Mouse (Mus musculus) cerebellum, adult 2 months (tissue): ENCODE measurements around the gene Lsamp. TPM values are rescaled to one million over a fixed set of nuclear protein-coding genes. Genes with fewer than 3 reads are reported as not detected.

Source experiments
- DNase-seq, 2 experiments: peaks; one replicate each; pipeline ENCODE4 v3.0.0; 2021
- H3K27ac ChIP-seq: fragments of 200-500 bp; 2 replicates; pipeline ENCODE4 v1.5.1; 2012; ENCODE audit warnings: low read length, control low read depth, inconsistent platforms; ENCODE audit not compliant: insufficient read depth
- H3K27me3 ChIP-seq: fragments of 200-500 bp; 2 replicates; pipeline ENCODE4 v1.6.1; 2012; ENCODE audit warnings: inconsistent platforms, mild to moderate bottlenecking, low read length, moderate library complexity; ENCODE audit not compliant: control insufficient read depth, insufficient read depth
- H3K4me1 ChIP-seq: fragments of 200-500 bp; 2 replicates; pipeline ENCODE4 v1.6.1; 2011; ENCODE audit warnings: low read length; ENCODE audit not compliant: control insufficient read depth, insufficient read depth
- H3K4me3 ChIP-seq: fragments of 200-500 bp; replicated peaks from 2 replicates; pipeline ENCODE3; 2011; ENCODE audit warnings: mild to moderate bottlenecking, low read depth, low read length, control low read depth; ENCODE audit not compliant: insufficient read depth
- CTCF ChIP-seq: fragments of 200-500 bp; IDR thresholded peaks from 2 replicates; pipeline ENCODE4 v1.5.1; 2011; ENCODE audit warnings: low read depth, mild to moderate bottlenecking, control low read depth, low read length, moderate library complexity, borderline replicate concordance; ENCODE audit not compliant: insufficient read depth
- POLR2A ChIP-seq: fragments of 200-500 bp; IDR thresholded peaks from 2 replicates; pipeline ENCODE4 v1.6.1; 2011; ENCODE audit warnings: low read length, control low read depth, borderline replicate concordance; ENCODE audit not compliant: insufficient read depth
- WGBS: fragments of 180-500 bp; shearing (Covaris S2); methylation state at CpG from one replicate; pipeline ENCODE4 v1.1.7; 2018; 5-methylcytosine and 5-hydroxymethylcytosine counted together
- polyA plus RNA-seq: library from polyadenylated mRNA; depleted of rRNA; stranded (reverse); fragments of >200 nt; gene quantifications from 2 replicates; pipeline ENCODE4 v1.2.3, GENCODE M21; 2012

The Lsamp gene
- polyA plus RNA-seq, 1 experiment: 143 TPM

DNA sequence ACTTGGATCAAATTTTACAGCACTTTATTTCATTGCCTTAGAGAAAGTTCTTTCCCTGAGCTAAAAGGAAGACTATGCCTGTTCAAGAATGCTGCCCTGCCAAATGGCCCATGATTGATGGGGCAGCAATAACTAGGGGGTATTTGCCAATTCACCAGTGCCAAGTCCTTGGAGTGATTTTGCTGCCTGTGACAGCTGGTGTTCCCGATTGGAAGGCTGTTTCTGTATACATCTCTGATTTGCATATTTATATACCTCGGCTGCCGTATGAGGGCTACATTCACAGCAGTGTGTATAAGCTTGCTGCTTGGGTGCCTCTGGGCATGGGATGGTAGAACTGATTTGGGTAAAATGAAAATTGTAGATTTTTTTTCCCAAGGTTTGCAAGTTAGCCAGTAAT lies 1919.5 kb downstream of the Lsamp start:
- Histone ChIP-seq H3K4me1 (peaks cover 19% of the 10 kb centered on the region; the same call in 1 of the 2 replicates), H3K27me3 (no peaks in the 10 kb centered on the region), H3K4me3 (no peak overlapping the region), H3K27ac (peak overlapping the region; percentile 50; the same call in 1 of the 2 replicates)
- 9% methylated on average over 3 of the region's 3 CpGs for WGBS
- no peak for TF ChIP-seq POLR2A
- no peak for TF ChIP-seq CTCF
- DNase-seq: peak; percentile 65 to 83

DNA sequence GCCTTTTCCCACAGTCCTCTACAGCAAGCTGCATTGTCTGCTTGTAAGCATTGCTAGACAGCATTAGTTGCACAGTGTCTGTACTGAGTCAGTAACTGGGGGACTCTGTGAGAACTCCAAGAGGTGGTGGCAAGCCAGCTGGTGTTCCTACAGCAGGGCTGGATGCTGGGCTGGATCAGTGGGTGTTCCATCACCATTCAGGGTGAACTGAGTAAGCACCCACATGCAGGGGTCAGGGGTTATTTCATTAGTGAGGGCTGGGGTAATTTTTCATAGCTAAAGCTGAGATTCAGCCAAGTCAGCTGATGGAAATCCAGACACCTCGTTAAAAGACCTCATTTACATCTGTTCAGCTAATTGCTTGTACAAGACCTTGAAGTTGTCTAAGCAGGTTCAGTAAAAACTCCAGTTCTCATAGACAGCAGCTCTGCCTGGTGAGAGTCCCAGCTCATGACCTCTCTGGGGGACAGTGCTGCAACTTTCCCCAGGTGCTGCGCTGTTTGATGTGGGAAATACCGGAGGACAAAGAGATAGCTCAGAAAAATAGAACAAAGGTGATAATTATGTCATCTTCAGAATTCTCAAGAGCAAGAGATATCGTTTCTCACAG lies 1928.5 kb downstream of the Lsamp start:
- TF ChIP-seq POLR2A: no peak
- no peak for TF ChIP-seq CTCF
- Histone ChIP-seq H3K4me1 (peaks cover 10% of the 10 kb centered on the region), H3K27ac (no peak overlapping the region), H3K4me3 (no peak overlapping the region), H3K27me3 (no peaks in the 10 kb centered on the region)
- 65% methylated on average over 4 of the region's 4 CpGs for WGBS
- no peak for DNase-seq

- Histone ChIP-seq H3K27me3 (no peaks in the 10 kb centered on the region), H3K4me1 (peaks cover 12% of the 10 kb centered on the region), H3K4me3 (no peak overlapping the region), H3K27ac (no peak overlapping the region)
- no peak for TF ChIP-seq CTCF
- no peak for TF ChIP-seq POLR2A
- 96% methylated on average over 4 of the region's 4 CpGs for WGBS
- no peak for DNase-seq
These were observed 1929.2 kb downstream of the Lsamp start for GRCm38 (mm10) chr16:41913346-41913745.

- no peaks in the 10 kb centered on the region for H3K27me3 ChIP-seq
- WGBS: 55% methylated on average over 3 of the region's 3 CpGs
- H3K27ac ChIP-seq: peak overlapping the region; percentile 66
- peaks cover 12% of the 10 kb centered on the region for H3K4me1 ChIP-seq
- TF ChIP-seq POLR2A (no peak), CTCF (no peak)
- H3K4me3 ChIP-seq: no peak overlapping the region
- DNase-seq: peak in 1 of 2 experiments; percentile 66
These were observed 1932.2 kb downstream of the Lsamp start for GRCm38 (mm10) chr16:41916342-41916741.

- TF ChIP-seq POLR2A: no peak
- no peak for TF ChIP-seq CTCF
- H3K27ac ChIP-seq: peak overlapping the region; percentile 86
- no peak overlapping the region for H3K4me3 ChIP-seq
- no peaks in the 10 kb centered on the region for H3K27me3 ChIP-seq
- peak in 1 of 2 experiments; percentile 53 for DNase-seq
- H3K4me1 ChIP-seq: peaks cover 12% of the 10 kb centered on the region
- WGBS: 13% methylated on average over 6 of the region's 6 CpGs
These were observed 1933.1 kb downstream of the Lsamp start for GRCm38 (mm10) chr16:41917057-41917821.

GRCm38 (mm10) chr16:41929546-41929945 lies 1945.4 kb downstream of the Lsamp start:
- Histone ChIP-seq H3K4me1 (peaks cover 8% of the 10 kb centered on the region; the same call in 1 of the 2 replicates), H3K27ac (peak overlapping the region; percentile 86), H3K4me3 (no peak overlapping the region), H3K27me3 (no peaks in the 10 kb centered on the region)
- peak; percentile 64 to 83 for DNase-seq
- TF ChIP-seq POLR2A: no peak
- TF ChIP-seq CTCF: no peak
- 20% methylated on average over 4 of the region's 4 CpGs for WGBS

- Histone ChIP-seq H3K4me1 (peaks cover 16% of the 10 kb centered on the region; the same call in 1 of the 2 replicates), H3K4me3 (no peak overlapping the region), H3K27ac (peak overlapping the region; percentile 55; the same call in 1 of the 2 replicates), H3K27me3 (no peaks in the 10 kb centered on the region)
- DNase-seq: peak in 1 of 2 experiments; percentile 42
- no peak for TF ChIP-seq POLR2A
- no peak for TF ChIP-seq CTCF
- 6% methylated on average over 2 of the region's 2 CpGs for WGBS
These were observed 1951.5 kb downstream of the Lsamp start for GRCm38 (mm10) chr16:41935701-41936100.
